ENCODE assay signal across 9 mouse cellular contexts in genomic region chr12:112760154-112760926, GRCm38 (mm10). TPM values are rescaled to one million over a fixed set of nuclear protein-coding genes. Genes with fewer than 3 reads are reported as not detected.
A peak's percentile ranks its signal among the peaks of the same experiment; 100 is the strongest.
DNase-seq lines count a peak whose midpoint lies in the region; ATAC-seq and TF ChIP-seq lines count a peak whose summit lies in the region.
"Had no signal": no experiment of that assay in that cellular context is flagged by ENCODE, and none has a peak within 500 bp of the region (broad histone marks: within the 10 kb centered on the region; RNA-seq: fewer than 3 reads in every experiment).

Gene Pld4 (plus strand): TSS chr12:112760655.

- no peak for TF ChIP-seq POLR2A in heart, adult 2 months (IDR thresholded peaks at IDR 0.05; ENCODE audit: insufficient read depth, low read depth, low read length)

- H3K4me3 ChIP-seq in heart, adult 2 months, result no peak within 1 kb of the TSS
- H3K4me3 ChIP-seq in embryonic facial prominence, embryonic 10.5 days, result no peak within 1 kb of the TSS
- no peak within 1 kb of the TSS for H3K4me3 ChIP-seq in lung, embryonic 16.5 days (ENCODE audit: low read length)
- H3K4me3 ChIP-seq in hindbrain, embryonic 13.5 days, result no peak within 1 kb of the TSS

- H3K4me1 ChIP-seq in heart, adult 2 months (ENCODE audit: control insufficient read depth, insufficient read depth, low read length), result no peaks in the 10 kb centered on the region
- peaks cover 9% of the 10 kb centered on the region; the same call in 1 of the 2 replicates for H3K4me1 ChIP-seq in embryonic facial prominence, embryonic 10.5 days
- no peaks in the 10 kb centered on the region for H3K4me1 ChIP-seq in lung, embryonic 16.5 days (replicated peaks; ENCODE audit: control insufficient read depth, insufficient read depth, low read length)
- no peaks in the 10 kb centered on the region for H3K4me1 ChIP-seq in hindbrain, embryonic 13.5 days (replicated peaks)

- no peak within 1 kb of the TSS for H3K27ac ChIP-seq in heart, adult 2 months
- H3K27ac ChIP-seq in embryonic facial prominence, embryonic 10.5 days (replicated peaks), result peak within 1 kb of the TSS; percentile 51
- H3K27ac ChIP-seq in lung, embryonic 16.5 days (ENCODE audit: low read length), result no peak within 1 kb of the TSS
- H3K27ac ChIP-seq in hindbrain, embryonic 13.5 days, result no peak within 1 kb of the TSS

- TF ChIP-seq EP300 in heart, adult 2 months (IDR thresholded peaks at IDR 0.05; ENCODE audit: insufficient read depth, low read depth, low read length), result no peak

- H3K36me3 ChIP-seq in heart, adult 2 months (ENCODE audit: control insufficient read depth, insufficient read depth, low read length), result no peaks in the 10 kb centered on the region
- no peaks in the 10 kb centered on the region for H3K36me3 ChIP-seq in embryonic facial prominence, embryonic 10.5 days (replicated peaks)
- H3K36me3 ChIP-seq in lung, embryonic 16.5 days (ENCODE audit: control insufficient read depth, insufficient read depth, low read length), result no peaks in the 10 kb centered on the region
- H3K36me3 ChIP-seq in hindbrain, embryonic 13.5 days, result no peaks in the 10 kb centered on the region

- H3K9me3 ChIP-seq in embryonic facial prominence, embryonic 10.5 days, result no peaks in the 10 kb centered on the region
- H3K9me3 ChIP-seq in lung, embryonic 16.5 days (ENCODE audit: control insufficient read depth, low read length), result no peaks in the 10 kb centered on the region
- H3K9me3 ChIP-seq in hindbrain, embryonic 13.5 days, result no peaks in the 10 kb centered on the region

- no peak within 1 kb of the TSS for H3K4me2 ChIP-seq in lung, embryonic 16.5 days (ENCODE audit: low read depth, low read length)
- no peak within 1 kb of the TSS for H3K4me2 ChIP-seq in hindbrain, embryonic 13.5 days

- WGBS in heart, adult 2 months, result 43% methylated on average over 4 of the region's 4 CpGs
- 43% methylated on average over 4 of the region's 4 CpGs for WGBS in embryonic facial prominence, embryonic 10.5 days
- WGBS in lung, embryonic 16.5 days, result 29% methylated on average over 4 of the region's 4 CpGs
- 44% methylated on average over 4 of the region's 4 CpGs for WGBS in hindbrain, embryonic 13.5 days

- DNase-seq in heart, adult 2 months, result peak; percentile 43 to 63
- DNase-seq in heart, postnatal 14 days, result no peak
- DNase-seq in A20 (ENCODE audit: low read depth, low spot score), result peak; percentile 89
- no peak for DNase-seq in embryonic facial prominence, embryonic 10.5 days (ENCODE audit: low spot score)
- DNase-seq in neural tube, embryonic 10.5 days (ENCODE audit: extremely low spot score, low spot score), result no peak
- no peak for DNase-seq in frontal cortex, postnatal 10 days (ENCODE audit: low spot score in 2 of 2)

- no peaks in the 10 kb centered on the region for H3K27me3 ChIP-seq in heart, adult 2 months (ENCODE audit: control insufficient read depth, insufficient read depth, low read length)
- no peaks in the 10 kb centered on the region for H3K27me3 ChIP-seq in embryonic facial prominence, embryonic 10.5 days (replicated peaks; ENCODE audit: low read depth, poor library complexity, severe bottlenecking)
- H3K27me3 ChIP-seq in lung, embryonic 16.5 days (ENCODE audit: control insufficient read depth, insufficient read depth, low read depth, low read length), result no peaks in the 10 kb centered on the region
- H3K27me3 ChIP-seq in hindbrain, embryonic 13.5 days, result peaks cover 3% of the 10 kb centered on the region; the same call in 1 of the 2 replicates
- H3K27me3 ChIP-seq: Patski had no signal

- no peak for TF ChIP-seq CTCF in heart, adult 2 months (IDR thresholded peaks at IDR 0.05)

- H3K9ac ChIP-seq in heart, adult 2 months (ENCODE audit: low read depth, low read length), result no peak within 1 kb of the TSS
- H3K9ac ChIP-seq in lung, embryonic 16.5 days (ENCODE audit: low read length), result no peak within 1 kb of the TSS
- H3K9ac ChIP-seq in hindbrain, embryonic 13.5 days, result no peak within 1 kb of the TSS

- intact Hi-C loops in heart, adult 2 months (cut with DNase I), result no loop called here
- intact Hi-C loops in heart, postnatal 14 days (cut with DNase I), result no loop called here

- H3K79me2 ChIP-seq in heart, adult 2 months (replicated peaks; ENCODE audit: control insufficient read depth, insufficient read depth, low read length), result no peaks in the 10 kb centered on the region

- no peak for ATAC-seq in lung, embryonic 16.5 days (ENCODE audit: low read depth)
- no peak for ATAC-seq in hindbrain, embryonic 13.5 days (ENCODE audit: low FRiP score)
- ATAC-seq: Patski had no signal

RNA-seq across cellular contexts. Expression of gene Pld4, which starts in this region (rescaled TPM):
- 1 to 10 TPM; 6.6 to 6.8 TPM for total RNA-seq in heart, adult 2 months (2021)
- polyA plus RNA-seq in heart, adult 2 months (2012; rRNA removed), result 17.2 and 23.5 TPM in 2 replicates
- total RNA-seq in heart, postnatal 14 days (2021), result 1 to 10 TPM; 6.3 to 8.0 TPM
- 3.9 and 4.6 TPM in 2 replicates for polyA plus RNA-seq in embryonic facial prominence, embryonic 10.5 days (2016; fragmentation: Nextera tagmentation; extraction: Ambion mirVana)
- polyA plus RNA-seq in lung, embryonic 16.5 days (2015; fragmentation: Nextera tagmentation; extraction: Ambion mirVana), result 15.0 and 20.3 TPM in 2 replicates
- 6.4 and 7.0 TPM in 2 replicates for polyA plus RNA-seq in hindbrain, embryonic 13.5 days (2015; fragmentation: Nextera tagmentation; extraction: Ambion mirVana)

Comparison
In these comparisons a context has a peak if more than half of its experiments do, and no peak if none do; other contexts are left out.
1. DNase-seq: peak in heart, adult 2 months (2 of 2) and A20 (single experiment); none in heart, postnatal 14 days (0 of 2), embryonic facial prominence, embryonic 10.5 days (single experiment), neural tube, embryonic 10.5 days (single experiment) and frontal cortex, postnatal 10 days (0 of 2).